Mouse (Mus musculus): Measurements from ENCODE around the gene Tnks2.
"Not testable (repeated sequence)": the region's sequence is repeated elsewhere in the genome, so short reads cannot be mapped to it uniquely, and the experiment has no call there.

DNA sequence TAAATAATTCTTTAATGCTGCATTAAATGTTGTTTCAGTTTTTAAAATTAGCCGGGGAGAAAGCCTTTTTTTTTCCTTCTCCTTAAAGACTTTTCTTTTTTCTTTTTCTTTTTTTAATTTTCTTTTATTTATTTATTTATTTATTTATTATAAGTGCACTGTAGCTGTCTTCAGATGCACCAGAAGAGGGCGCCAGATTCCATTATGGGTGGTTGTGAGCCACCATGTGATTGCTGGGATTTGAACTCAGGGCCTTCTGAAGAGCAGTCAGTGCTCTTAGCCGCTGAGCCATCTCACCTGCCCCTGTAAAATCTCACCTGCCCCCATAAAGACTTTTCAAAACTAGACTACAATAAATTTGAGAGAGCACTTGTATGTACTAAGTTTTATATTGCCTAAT lies 34.6 kb downstream of the Tnks2 start:
- TF ChIP-seq CTCF (IDR thresholded peaks at IDR 0.05; ENCODE audit: borderline replicate concordance, control insufficient read depth, extremely low read depth, insufficient read depth, low read length, poor library complexity); POLR2A (IDR thresholded peaks at IDR 0.05; ENCODE audit: control insufficient read depth, extremely low read depth, insufficient read depth, low read length, poor library complexity): not testable (repeated sequence)

Data from thymus, adult 2 months (tissue).